Comparison of ENCODE assay signal across 8 mouse cellular contexts in the genomic region with DNA sequence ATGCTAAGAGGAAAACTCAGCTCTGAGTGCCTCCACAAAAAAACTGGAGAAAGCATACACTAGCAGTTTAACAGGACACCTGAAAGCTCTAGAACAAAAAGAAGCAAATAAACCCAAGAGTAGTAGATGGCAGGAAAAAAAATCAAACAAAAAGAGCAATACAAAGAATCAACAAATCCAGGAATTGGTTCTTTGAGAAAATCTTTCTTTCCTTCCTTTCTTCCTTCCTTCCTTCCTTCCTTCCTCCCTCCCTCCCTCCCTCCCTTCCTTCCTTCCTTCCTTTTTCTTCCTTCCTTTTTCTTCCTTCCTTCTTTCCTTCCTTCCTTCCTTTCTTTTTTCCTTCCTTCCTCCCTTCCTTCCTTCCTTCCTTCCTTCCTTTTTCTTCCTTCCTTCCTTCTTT.
DNase-seq lines count a peak whose midpoint lies in the region.
"Not testable (repeated sequence)": the region's sequence is repeated elsewhere in the genome, so short reads cannot be mapped to it uniquely, and the experiment has no call there.

No protein-coding gene starts in this region.

- not testable (repeated sequence) for H3K27ac ChIP-seq in ES-E14 (ENCODE audit: insufficient read depth, low read depth, low read length, poor library complexity, severe bottlenecking)

- H3K9me3 ChIP-seq in ES-E14 (ENCODE audit: control insufficient read depth, insufficient read depth, low read depth, low read length) = not testable (repeated sequence)

- in situ Hi-C loops in ES-E14 (cut with MboI; ENCODE audit: low sequenced_read_pairs in 2 of 2, unreplicated experiment in 2 of 2) = not testable (repeated sequence)

- not testable (repeated sequence) for H3K36me3 ChIP-seq in ES-E14 (ENCODE audit: control insufficient read depth, insufficient read depth, low read length, poor library complexity, severe bottlenecking)

- not testable (repeated sequence) for H3K9ac ChIP-seq in ES-E14 (ENCODE audit: insufficient read depth, low read depth, low read length, poor library complexity, severe bottlenecking)

- not testable (repeated sequence) for H3K4me1 ChIP-seq in ES-E14 (ENCODE audit: control insufficient read depth in 2 of 2, insufficient read depth in 2 of 2, low read length in 2 of 2, poor library complexity in 1 of 2)

- not testable (repeated sequence) for H3K4me3 ChIP-seq in ES-E14 (ENCODE audit: insufficient read depth in 1 of 2, low read depth in 1 of 2, low read length in 2 of 2, poor library complexity in 1 of 2, severe bottlenecking in 1 of 2)

- DNase-seq in A20 (ENCODE audit: low read depth, low spot score) = peak; percentile 2
- peak; percentile 27 for DNase-seq in ES-E14 (ENCODE audit: low read depth, low spot score)
- DNase-seq in MEL-GATA-1-ER (ENCODE audit: extremely low read depth, low read depth) = peak; percentile 30
- DNase-seq in adipocyte (ENCODE audit: low spot score) = peak; percentile 7
- DNase-seq in c-Kit-positive CD71-negative TER-119-negative erythroid progenitor cells, embryonic 14.5 days (ENCODE audit: low read depth) = peak; percentile 2
- peak; percentile 29 for DNase-seq in c-Kit-positive CD71-positive TER-119-positive erythroid progenitor cells, embryonic 14.5 days (ENCODE audit: low spot score)
- peak; percentile 1 for DNase-seq in large intestine, adult 2 months (ENCODE audit: low read depth, low spot score)
- peak; percentile 1 for DNase-seq in naive thymus-derived CD4-positive, alpha-beta T cell, adult 2 months (ENCODE audit: low read depth)
